Mouse (Mus musculus): ENCODE data around the gene Gpr61. TPM values are rescaled to one million over a fixed set of nuclear protein-coding genes. Genes with fewer than 3 reads are reported as not detected.
A peak's percentile ranks its signal among the peaks of the same experiment; 100 is the strongest.

The Gpr61 gene
- not detected in 2 replicates for polyA plus RNA-seq (2015; fragmentation: Nextera tagmentation; extraction: Ambion mirVana)

GRCm38 (mm10) chr3:108154656-108155055 is at the start of gene Gpr61:
Gene Gpr61, minus strand, starts transcription at chr3:108154882.
- no peaks in the 10 kb centered on the region for H3K9me3 ChIP-seq (ENCODE audit: low read length)
- H3K27me3 ChIP-seq (replicated peaks; ENCODE audit: insufficient read depth, low read length) = no peaks in the 10 kb centered on the region
- DNase-seq (ENCODE audit: low spot score) = no peak
- no peak for ATAC-seq
- no peaks in the 10 kb centered on the region for H3K36me3 ChIP-seq (ENCODE audit: insufficient read depth, low read length)
- H3K27ac ChIP-seq (ENCODE audit: low read length) = no peak within 1 kb of the TSS
- no peak within 1 kb of the TSS for H3K4me2 ChIP-seq (replicated peaks; ENCODE audit: low read depth, low read length)
- H3K4me1 ChIP-seq (ENCODE audit: insufficient read depth, low read depth, low read length) = no peaks in the 10 kb centered on the region
- no peak within 1 kb of the TSS for H3K9ac ChIP-seq (replicated peaks; ENCODE audit: low read depth)
- 45% methylated on average over 4 of the region's 4 CpGs for WGBS
- H3K4me3 ChIP-seq (ENCODE audit: low read depth, low read length) = no peak within 1 kb of the TSS
- TF ChIP-seq EP300 (IDR thresholded peaks at IDR 0.05) (no peak), CTCF (IDR thresholded peaks at IDR 0.05) (no peak)

GRCm38 (mm10) chr3:108204470-108204869 is 49.8 kb upstream of the Gpr61 start:
- peak; percentile 22 for DNase-seq (ENCODE audit: low spot score)
- Histone ChIP-seq H3K36me3 (ENCODE audit: insufficient read depth, low read length) (0 out of 2 replicates have a peak, but pooled peaks cover 4% of the 10 kb centered on the region), H3K27ac (ENCODE audit: low read length) (no peak overlapping the region), H3K4me3 (ENCODE audit: low read depth, low read length) (no peak overlapping the region), H3K4me2 (replicated peaks; ENCODE audit: low read depth, low read length) (no peak overlapping the region), H3K27me3 (replicated peaks; ENCODE audit: insufficient read depth, low read length) (no peaks in the 10 kb centered on the region), H3K9ac (replicated peaks; ENCODE audit: low read depth) (no peak overlapping the region), H3K9me3 (ENCODE audit: low read length) (no peaks in the 10 kb centered on the region), H3K4me1 (ENCODE audit: insufficient read depth, low read depth, low read length) (peaks cover 19% of the 10 kb centered on the region)
- no peak for TF ChIP-seq CTCF (IDR thresholded peaks at IDR 0.05)
- no peak for TF ChIP-seq EP300 (IDR thresholded peaks at IDR 0.05)
- ATAC-seq = no peak
- WGBS = 65% methylated on average over 11 of the region's 11 CpGs

DNA sequence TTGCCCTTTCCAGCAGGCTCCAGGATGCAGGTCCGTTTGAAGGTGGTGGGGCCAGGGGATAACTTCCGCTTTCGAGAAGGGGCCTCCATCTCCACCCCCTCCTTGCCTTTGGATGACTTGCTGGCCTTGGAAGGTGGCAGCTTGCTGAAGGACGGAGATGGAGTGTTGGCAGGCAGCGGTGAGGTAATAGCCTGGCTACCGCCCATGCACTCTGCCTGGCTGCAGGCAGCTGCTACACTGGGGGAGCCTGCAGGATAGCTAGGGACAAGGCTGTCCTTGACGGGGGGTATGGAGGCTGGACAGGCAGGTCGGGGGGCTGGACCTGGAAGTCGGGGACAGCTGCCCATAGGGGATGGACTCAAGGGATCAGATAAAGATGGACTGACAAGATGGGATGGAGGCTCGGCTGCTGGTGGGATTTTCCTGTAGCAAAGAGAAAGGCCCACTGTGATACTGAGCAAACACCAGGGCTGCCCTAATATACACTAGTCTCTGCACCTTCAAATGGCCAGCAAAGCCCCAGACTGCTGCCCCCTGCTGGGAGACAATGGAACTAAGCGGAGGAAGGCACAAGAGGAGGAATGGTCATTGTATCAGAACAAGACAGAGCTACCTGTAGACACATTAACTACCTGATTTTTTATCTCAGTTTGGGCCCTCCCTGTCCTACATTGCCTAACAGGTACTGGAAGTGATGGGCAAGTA is 49.1 kb upstream of the Gpr61 start:
- DNase-seq (ENCODE audit: low spot score) = peak; percentile 70

GRCm38 (mm10) chr3:108203212-108203611 is 48.5 kb upstream of the Gpr61 start:
- WGBS = 83% methylated on average over 13 of the region's 13 CpGs
- ATAC-seq (no peak), DNase-seq (ENCODE audit: low spot score) (no peak)
- H3K4me1 ChIP-seq (ENCODE audit: insufficient read depth, low read depth, low read length) = peaks cover 19% of the 10 kb centered on the region
- 0 out of 2 replicates have a peak, but pooled peaks cover 4% of the 10 kb centered on the region for H3K36me3 ChIP-seq (ENCODE audit: insufficient read depth, low read length)
- H3K27ac ChIP-seq (ENCODE audit: low read length) = no peak overlapping the region
- no peak overlapping the region for H3K4me3 ChIP-seq (ENCODE audit: low read depth, low read length)
- no peak for TF ChIP-seq CTCF (IDR thresholded peaks at IDR 0.05)
- TF ChIP-seq EP300 (IDR thresholded peaks at IDR 0.05) = no peak
- H3K4me2 ChIP-seq (replicated peaks; ENCODE audit: low read depth, low read length) = no peak overlapping the region
- no peaks in the 10 kb centered on the region for H3K27me3 ChIP-seq (replicated peaks; ENCODE audit: insufficient read depth, low read length)
- H3K9me3 ChIP-seq (ENCODE audit: low read length) = no peaks in the 10 kb centered on the region
- no peak overlapping the region for H3K9ac ChIP-seq (replicated peaks; ENCODE audit: low read depth)

More for the DNA sequence above, 49.1 kb upstream of the Gpr61 start:
- no peak overlapping the region for H3K9ac ChIP-seq (replicated peaks; ENCODE audit: low read depth)
- no peaks in the 10 kb centered on the region for H3K27me3 ChIP-seq (replicated peaks; ENCODE audit: insufficient read depth, low read length)
- H3K4me3 ChIP-seq (ENCODE audit: low read depth, low read length) = no peak overlapping the region
- no peaks in the 10 kb centered on the region for H3K9me3 ChIP-seq (ENCODE audit: low read length)
- no peak overlapping the region for H3K27ac ChIP-seq (ENCODE audit: low read length)
- ATAC-seq = no peak
- WGBS = 73% methylated on average over 11 of the region's 11 CpGs
- no peak overlapping the region for H3K4me2 ChIP-seq (replicated peaks; ENCODE audit: low read depth, low read length)
- peaks cover 19% of the 10 kb centered on the region for H3K4me1 ChIP-seq (ENCODE audit: insufficient read depth, low read depth, low read length)
- TF ChIP-seq EP300 (IDR thresholded peaks at IDR 0.05) (no peak), CTCF (IDR thresholded peaks at IDR 0.05) (peak; percentile 95)
- 0 out of 2 replicates have a peak, but pooled peaks cover 4% of the 10 kb centered on the region for H3K36me3 ChIP-seq (ENCODE audit: insufficient read depth, low read length)

GRCm38 (mm10) chr3:108202506-108202905 is 47.8 kb upstream of the Gpr61 start:
- H3K4me1 ChIP-seq (ENCODE audit: insufficient read depth, low read depth, low read length) = peaks cover 19% of the 10 kb centered on the region; the same call in 1 of the 2 replicates
- no peak overlapping the region for H3K9ac ChIP-seq (replicated peaks; ENCODE audit: low read depth)
- 0 out of 2 replicates have a peak, but pooled peaks cover 4% of the 10 kb centered on the region for H3K36me3 ChIP-seq (ENCODE audit: insufficient read depth, low read length)
- H3K9me3 ChIP-seq (ENCODE audit: low read length) = no peaks in the 10 kb centered on the region
- H3K4me3 ChIP-seq (ENCODE audit: low read depth, low read length) = no peak overlapping the region
- H3K27ac ChIP-seq (ENCODE audit: low read length) = no peak overlapping the region
- DNase-seq (ENCODE audit: low spot score) = peak; percentile 58
- ATAC-seq = no peak
- no peak for TF ChIP-seq EP300 (IDR thresholded peaks at IDR 0.05)
- no peak for TF ChIP-seq CTCF (IDR thresholded peaks at IDR 0.05)
- no peaks in the 10 kb centered on the region for H3K27me3 ChIP-seq (replicated peaks; ENCODE audit: insufficient read depth, low read length)
- no peak overlapping the region for H3K4me2 ChIP-seq (replicated peaks; ENCODE audit: low read depth, low read length)

DNA sequence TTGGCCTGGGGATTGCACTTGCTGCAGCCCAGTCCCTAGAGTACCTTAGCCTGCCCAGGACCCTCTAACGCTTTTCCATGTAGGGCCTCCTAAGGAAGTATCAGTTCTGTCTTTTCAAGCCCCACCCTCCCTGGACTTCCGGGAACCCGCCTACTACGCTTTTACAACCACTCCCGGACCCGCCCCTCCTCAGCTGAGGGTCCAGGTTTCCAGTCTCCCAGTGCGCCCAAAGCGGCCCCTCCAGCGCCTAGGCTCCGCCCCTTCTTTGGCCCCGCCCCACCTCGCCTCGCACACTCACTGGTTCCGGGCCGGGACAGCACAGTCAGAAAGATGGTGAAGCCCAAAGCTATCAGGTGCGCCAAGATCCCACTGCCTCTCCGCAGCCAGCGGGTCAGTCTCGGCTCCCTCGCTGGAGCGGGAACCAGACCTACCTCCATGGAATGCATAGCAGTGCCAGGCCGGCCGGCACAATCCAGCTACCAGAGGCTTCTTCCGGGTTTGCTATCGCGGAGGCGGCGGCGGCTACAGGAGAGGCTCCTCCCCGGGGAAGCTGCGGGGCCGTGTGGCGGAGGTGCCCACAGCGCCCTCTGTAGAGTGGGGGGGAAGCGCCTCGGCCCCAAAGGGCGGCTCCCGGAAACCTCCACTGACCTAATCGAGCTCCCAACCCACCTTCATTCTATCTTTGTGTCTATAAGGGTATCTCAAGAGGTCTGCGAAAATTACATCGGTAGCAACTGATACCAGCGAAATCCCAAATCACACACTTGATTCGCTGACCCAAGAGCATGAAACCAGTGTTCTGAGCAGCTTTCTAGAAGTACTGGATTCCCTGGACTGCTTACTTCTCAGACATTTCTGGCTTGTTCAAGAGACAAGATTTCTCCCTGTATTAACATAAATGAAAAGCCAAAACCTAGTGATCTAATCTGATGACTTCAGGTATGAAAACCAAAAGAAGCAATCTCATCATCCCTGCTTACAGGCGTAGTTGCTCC is 45.9 kb upstream of the Gpr61 start, which contains the start of gene Cyb561d1:
Cyb561d1 (minus strand) TSS at position 884 of the 995 bp plus-strand sequence.
- Histone ChIP-seq H3K27me3 (replicated peaks; ENCODE audit: insufficient read depth, low read length) (no peaks in the 10 kb centered on the region), H3K4me3 (ENCODE audit: low read depth, low read length) (peak within 1 kb of the TSS; percentile 75), H3K9me3 (ENCODE audit: low read length) (no peaks in the 10 kb centered on the region), H3K4me2 (replicated peaks; ENCODE audit: low read depth, low read length) (peak within 1 kb of the TSS; percentile 64), H3K27ac (ENCODE audit: low read length) (peak within 1 kb of the TSS; percentile 93), H3K9ac (replicated peaks; ENCODE audit: low read depth) (peak within 1 kb of the TSS; percentile 56), H3K36me3 (ENCODE audit: insufficient read depth, low read length) (no peaks in the 10 kb centered on the region), H3K4me1 (ENCODE audit: insufficient read depth, low read depth, low read length) (peaks cover 18% of the 10 kb centered on the region; the same call in 1 of the 2 replicates)
- peak; percentile 80 for TF ChIP-seq CTCF (IDR thresholded peaks at IDR 0.05)
- no peak for TF ChIP-seq EP300 (IDR thresholded peaks at IDR 0.05)
- WGBS = 3% methylated on average over 43 of the region's 44 CpGs
- DNase-seq (ENCODE audit: low spot score) (peak; percentile 96), ATAC-seq (peak; percentile 95)
